Mouse (Mus musculus): ENCODE measurements around the gene Rundc3a. TPM values are rescaled to one million over a fixed set of nuclear protein-coding genes. Genes with fewer than 3 reads are reported as not detected.

The Rundc3a gene
- polyA plus RNA-seq, 1 experiment from 2014 or later = 7.0 TPM

DNA sequence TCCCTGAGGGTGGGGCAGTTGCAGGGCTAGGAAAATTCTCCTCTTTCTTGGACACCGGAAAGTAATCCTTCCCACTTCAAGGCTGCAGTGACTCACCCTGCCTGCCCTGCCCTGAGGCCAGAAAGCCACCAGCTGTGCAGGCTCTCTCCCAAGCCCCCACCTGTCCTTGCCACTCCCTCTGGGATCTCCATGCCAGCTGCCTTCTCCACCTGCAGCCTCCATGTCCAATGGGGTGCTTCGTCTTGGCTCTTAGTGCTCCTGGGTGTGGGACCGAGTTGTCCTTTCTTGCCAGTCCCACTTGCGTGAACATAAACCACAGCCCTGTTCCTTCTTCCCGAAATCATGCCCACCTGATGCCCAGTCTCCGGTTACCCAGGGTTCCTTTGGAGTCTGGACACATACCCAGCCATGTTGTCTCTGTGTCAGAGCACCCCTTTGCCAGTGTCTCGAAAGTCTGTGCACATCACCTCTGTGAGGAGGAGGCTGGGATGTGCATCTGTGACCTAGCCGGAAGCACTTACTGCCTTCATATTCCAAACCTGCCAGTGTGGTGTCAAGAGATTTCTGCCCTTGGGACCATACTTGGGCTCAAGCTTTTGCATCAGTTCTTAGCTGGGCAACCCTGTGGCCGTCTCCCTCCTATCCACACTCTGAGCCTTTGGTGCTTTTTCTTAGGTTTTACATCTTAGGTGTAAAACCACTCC, 1.4 kb downstream of the Rundc3a start:
- H3K9ac ChIP-seq (ENCODE audit: low read depth, low read length) = no peak overlapping the region
- 81% methylated on average over 9 of the region's 9 CpGs for WGBS
- peaks cover 9% of the 10 kb centered on the region; the same call in 1 of the 2 replicates for H3K27me3 ChIP-seq (ENCODE audit: insufficient read depth, low read length)
- ATAC-seq (replicated peaks; ENCODE audit: low FRiP score, low read depth) = no peak
- TF ChIP-seq CTCF (IDR thresholded peaks at IDR 0.05; ENCODE audit: low read depth) = no peak
- peaks cover 17% of the 10 kb centered on the region for H3K4me1 ChIP-seq (replicated peaks; ENCODE audit: insufficient read depth, low read length)
- H3K4me2 ChIP-seq (ENCODE audit: low read length) = no peak overlapping the region
- no peak for DNase-seq (ENCODE audit: low spot score)
- no peak overlapping the region for H3K27ac ChIP-seq
- H3K4me3 ChIP-seq (replicated peaks; ENCODE audit: low read depth, low read length) = no peak overlapping the region
- no peaks in the 10 kb centered on the region for H3K36me3 ChIP-seq (ENCODE audit: insufficient read depth, low read length)
- no peaks in the 10 kb centered on the region for H3K9me3 ChIP-seq (replicated peaks; ENCODE audit: low read length)

DNA sequence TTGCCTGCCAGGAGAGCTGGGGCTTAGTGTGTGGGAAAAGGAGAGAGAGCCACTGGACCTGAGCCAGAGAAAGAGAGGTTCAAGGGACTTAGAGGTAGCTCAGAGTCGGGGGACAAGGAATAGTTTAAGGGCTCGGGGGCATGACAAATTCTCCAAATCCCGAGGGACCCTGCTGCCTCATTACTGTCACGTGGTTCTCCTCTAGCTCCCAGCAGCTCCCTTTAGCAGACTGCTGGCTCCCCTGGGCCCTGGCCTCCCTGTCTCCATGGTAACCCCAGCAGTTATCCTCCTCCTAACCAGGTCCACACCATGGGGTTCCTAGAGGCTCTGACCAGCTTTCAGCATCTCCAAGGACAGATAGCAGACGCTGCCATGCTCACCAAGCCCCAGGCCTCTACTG, 2.0 kb downstream of the Rundc3a start:
- Histone ChIP-seq H3K9me3 (replicated peaks; ENCODE audit: low read length) (no peaks in the 10 kb centered on the region), H3K9ac (ENCODE audit: low read depth, low read length) (no peak overlapping the region), H3K4me1 (replicated peaks; ENCODE audit: insufficient read depth, low read length) (peaks cover 23% of the 10 kb centered on the region), H3K27me3 (ENCODE audit: insufficient read depth, low read length) (peaks cover 14% of the 10 kb centered on the region; the same call in 1 of the 2 replicates), H3K27ac (no peak overlapping the region), H3K4me2 (ENCODE audit: low read length) (no peak overlapping the region), H3K4me3 (replicated peaks; ENCODE audit: low read depth, low read length) (no peak overlapping the region), H3K36me3 (ENCODE audit: insufficient read depth, low read length) (no peaks in the 10 kb centered on the region)
- no peak for ATAC-seq (replicated peaks; ENCODE audit: low FRiP score, low read depth)
- WGBS = 4% methylated on average over 5 of the region's 5 CpGs
- DNase-seq (ENCODE audit: low spot score) = no peak
- TF ChIP-seq CTCF (IDR thresholded peaks at IDR 0.05; ENCODE audit: low read depth) = no peak

DNA sequence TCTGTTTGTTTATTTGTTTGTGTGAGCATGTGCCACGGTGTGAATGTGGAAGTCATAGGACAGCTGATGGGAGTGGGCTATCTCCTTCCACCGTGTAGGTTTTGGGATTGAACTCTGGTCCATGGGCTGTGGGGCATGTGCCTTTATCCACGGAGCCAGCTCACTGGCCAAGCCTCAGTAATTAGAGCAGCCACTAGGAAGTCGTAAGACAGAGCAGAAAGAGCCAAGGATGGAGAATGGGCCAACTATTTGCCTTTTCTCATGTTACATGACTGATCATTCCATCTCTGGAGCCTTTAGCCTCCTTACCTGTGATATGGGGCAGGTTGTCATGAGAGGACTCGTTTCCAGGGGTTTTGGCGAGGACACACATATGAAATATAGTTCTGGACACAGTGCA, 3.1 kb downstream of the Rundc3a start:
- peaks cover 14% of the 10 kb centered on the region; the same call in 1 of the 2 replicates for H3K27me3 ChIP-seq (ENCODE audit: insufficient read depth, low read length)
- TF ChIP-seq CTCF (IDR thresholded peaks at IDR 0.05; ENCODE audit: low read depth) = no peak
- no peak for DNase-seq (ENCODE audit: low spot score)

DNA sequence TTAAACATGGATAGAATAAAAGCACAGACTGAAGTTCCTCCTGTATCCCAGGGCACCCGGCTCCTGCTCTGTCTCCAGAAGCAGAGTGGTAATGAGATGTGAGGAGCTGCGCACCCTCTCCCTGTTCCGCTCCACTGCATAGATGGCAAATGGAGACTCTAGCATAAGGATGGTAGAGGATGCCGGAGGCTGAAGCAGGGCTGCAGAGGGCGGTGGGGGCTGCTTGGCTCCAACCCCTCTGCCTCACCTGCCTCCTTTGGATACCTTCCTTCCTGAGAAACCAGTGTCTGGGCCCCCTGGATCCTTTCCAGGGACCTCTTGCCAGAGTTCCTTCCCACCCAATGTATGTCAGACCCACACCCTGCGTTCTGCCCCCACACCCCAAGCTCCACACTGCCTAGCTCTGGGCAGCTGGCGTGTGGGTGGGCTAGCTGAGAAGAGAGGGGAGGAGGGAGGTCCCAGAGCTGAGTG, 3.5 kb downstream of the Rundc3a start:
- H3K9ac ChIP-seq (ENCODE audit: low read depth, low read length) = no peak overlapping the region
- no peak for TF ChIP-seq CTCF (IDR thresholded peaks at IDR 0.05; ENCODE audit: low read depth)
- H3K27me3 ChIP-seq (ENCODE audit: insufficient read depth, low read length) = peaks cover 14% of the 10 kb centered on the region; the same call in 1 of the 2 replicates
- H3K4me1 ChIP-seq (replicated peaks; ENCODE audit: insufficient read depth, low read length) = peaks cover 23% of the 10 kb centered on the region
- no peak overlapping the region for H3K27ac ChIP-seq
- ATAC-seq (replicated peaks; ENCODE audit: low FRiP score, low read depth) (no peak), DNase-seq (ENCODE audit: low spot score) (no peak)
- no peak overlapping the region for H3K4me2 ChIP-seq (ENCODE audit: low read length)
- no peaks in the 10 kb centered on the region for H3K36me3 ChIP-seq (ENCODE audit: insufficient read depth, low read length)
- no peak overlapping the region for H3K4me3 ChIP-seq (replicated peaks; ENCODE audit: low read depth, low read length)
- H3K9me3 ChIP-seq (replicated peaks; ENCODE audit: low read length) = no peaks in the 10 kb centered on the region
- WGBS = 59% methylated on average over 7 of the region's 7 CpGs

More for the DNA sequence above, 3.1 kb downstream of the Rundc3a start:
- WGBS = 47% methylated on average over 6 of the region's 6 CpGs
- Histone ChIP-seq H3K36me3 (ENCODE audit: insufficient read depth, low read length) (no peaks in the 10 kb centered on the region), H3K9ac (ENCODE audit: low read depth, low read length) (no peak overlapping the region), H3K4me1 (replicated peaks; ENCODE audit: insufficient read depth, low read length) (peaks cover 23% of the 10 kb centered on the region), H3K9me3 (replicated peaks; ENCODE audit: low read length) (no peaks in the 10 kb centered on the region), H3K4me2 (ENCODE audit: low read length) (no peak overlapping the region), H3K4me3 (replicated peaks; ENCODE audit: low read depth, low read length) (no peak overlapping the region), H3K27ac (no peak overlapping the region)
- no peak for ATAC-seq (replicated peaks; ENCODE audit: low FRiP score, low read depth)

DNA sequence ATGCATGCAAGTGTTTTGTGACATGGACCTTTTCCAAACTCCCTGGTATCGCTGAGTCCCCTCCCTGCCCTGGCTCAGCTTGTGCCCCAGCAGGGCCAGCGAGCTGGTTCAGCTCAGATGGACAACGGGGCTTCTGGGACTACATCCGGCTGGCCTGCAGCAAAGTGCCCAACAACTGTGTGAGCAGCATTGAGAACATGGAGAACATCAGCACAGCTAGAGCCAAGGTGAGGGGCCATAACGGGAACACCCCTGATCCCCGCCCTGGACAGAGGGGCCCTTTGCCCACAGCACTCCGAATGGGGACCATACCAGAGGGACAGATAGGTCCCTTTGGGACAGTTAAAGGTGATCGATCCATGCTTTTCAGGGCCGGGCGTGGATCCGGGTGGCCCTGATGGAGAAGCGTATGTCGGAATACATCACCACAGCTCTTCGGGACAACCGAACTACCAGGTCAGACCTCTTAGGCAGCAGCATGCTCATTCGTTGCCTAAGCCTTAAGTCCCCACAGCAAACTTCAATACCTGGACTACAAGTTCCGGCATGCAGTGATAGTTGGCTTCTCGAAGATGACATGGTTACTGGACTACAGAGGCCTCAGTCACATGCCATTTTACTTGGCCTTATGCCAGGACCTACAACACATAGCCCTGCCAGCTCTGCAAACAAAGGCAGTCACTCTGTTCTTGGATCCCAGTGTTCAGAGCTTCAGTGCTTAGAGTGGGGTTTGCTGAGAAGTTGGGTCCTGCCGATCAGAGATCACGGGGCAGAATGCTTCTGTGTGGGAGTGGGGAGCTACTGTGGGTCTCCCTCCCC, 5.0 kb downstream of the Rundc3a start:
- peak; percentile 45 for DNase-seq (ENCODE audit: low spot score)
- Histone ChIP-seq H3K4me2 (ENCODE audit: low read length) (no peak overlapping the region), H3K4me1 (replicated peaks; ENCODE audit: insufficient read depth, low read length) (peaks cover 19% of the 10 kb centered on the region), H3K4me3 (replicated peaks; ENCODE audit: low read depth, low read length) (no peak overlapping the region), H3K36me3 (ENCODE audit: insufficient read depth, low read length) (peaks cover 11% of the 10 kb centered on the region), H3K27me3 (ENCODE audit: insufficient read depth, low read length) (peaks cover 11% of the 10 kb centered on the region; the same call in 1 of the 2 replicates), H3K9me3 (replicated peaks; ENCODE audit: low read length) (no peaks in the 10 kb centered on the region), H3K27ac (no peak overlapping the region), H3K9ac (ENCODE audit: low read depth, low read length) (no peak overlapping the region)
- no peak for ATAC-seq (replicated peaks; ENCODE audit: low FRiP score, low read depth)
- 75% methylated on average over 20 of the region's 20 CpGs for WGBS
- no peak for TF ChIP-seq CTCF (IDR thresholded peaks at IDR 0.05; ENCODE audit: low read depth)

DNA sequence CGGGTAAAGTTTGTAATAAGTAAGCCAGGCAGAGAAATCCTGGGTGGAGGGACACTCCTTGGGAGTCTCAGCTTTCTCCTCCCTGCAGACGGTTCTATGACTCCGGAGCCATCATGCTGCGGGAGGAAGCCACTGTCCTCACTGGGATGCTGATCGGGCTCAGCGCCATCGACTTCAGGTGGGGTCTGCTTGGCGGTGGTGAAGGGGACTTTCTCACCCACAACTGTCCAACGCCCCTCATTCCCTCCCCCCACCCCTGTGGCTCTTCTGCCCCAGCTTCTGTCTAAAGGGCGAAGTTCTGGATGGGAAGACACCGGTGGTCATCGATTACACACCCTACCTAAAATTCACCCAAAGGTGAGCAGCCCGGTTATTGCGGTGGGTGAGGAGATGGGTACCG, 5.9 kb downstream of the Rundc3a start:
- no peaks in the 10 kb centered on the region for H3K9me3 ChIP-seq (replicated peaks; ENCODE audit: low read length)
- H3K36me3 ChIP-seq (ENCODE audit: insufficient read depth, low read length) = peaks cover 20% of the 10 kb centered on the region
- DNase-seq (ENCODE audit: low spot score) (peak; percentile 15), ATAC-seq (replicated peaks; ENCODE audit: low FRiP score, low read depth) (no peak)
- peaks cover 10% of the 10 kb centered on the region for H3K4me1 ChIP-seq (replicated peaks; ENCODE audit: insufficient read depth, low read length)
- H3K4me2 ChIP-seq (ENCODE audit: low read length) = peak overlapping the region; percentile 54
- TF ChIP-seq CTCF (IDR thresholded peaks at IDR 0.05; ENCODE audit: low read depth) = no peak
- WGBS = 13% methylated on average over 15 of the region's 15 CpGs
- no peak overlapping the region for H3K27ac ChIP-seq
- 0 out of 2 replicates have a peak overlapping the region, but pooled peaks have one; percentile 27 for H3K9ac ChIP-seq (ENCODE audit: low read depth, low read length)
- H3K27me3 ChIP-seq (ENCODE audit: insufficient read depth, low read length) = peaks cover 11% of the 10 kb centered on the region; the same call in 1 of the 2 replicates
- H3K4me3 ChIP-seq (replicated peaks; ENCODE audit: low read depth, low read length) = 0 out of 2 replicates have a peak overlapping the region, but pooled peaks have one; percentile 27

All from kidney, postnatal 0 days (tissue).